Mouse (Mus musculus) yolk sac, embryonic 10.5 days (tissue): ENCODE data around the gene Rapgef4.
A peak's percentile ranks its signal among the peaks of the same experiment; 100 is the strongest.
"Not testable (repeated sequence)": the region's sequence is repeated elsewhere in the genome, so short reads cannot be mapped to it uniquely, and the experiment has no call there.

Source experiments
- DNase-seq: peaks from one replicate; pipeline ENCODE4 v3.0.0-alpha.2; 2017; ENCODE audit warnings: low spot score

Gene Rapgef4

DNA sequence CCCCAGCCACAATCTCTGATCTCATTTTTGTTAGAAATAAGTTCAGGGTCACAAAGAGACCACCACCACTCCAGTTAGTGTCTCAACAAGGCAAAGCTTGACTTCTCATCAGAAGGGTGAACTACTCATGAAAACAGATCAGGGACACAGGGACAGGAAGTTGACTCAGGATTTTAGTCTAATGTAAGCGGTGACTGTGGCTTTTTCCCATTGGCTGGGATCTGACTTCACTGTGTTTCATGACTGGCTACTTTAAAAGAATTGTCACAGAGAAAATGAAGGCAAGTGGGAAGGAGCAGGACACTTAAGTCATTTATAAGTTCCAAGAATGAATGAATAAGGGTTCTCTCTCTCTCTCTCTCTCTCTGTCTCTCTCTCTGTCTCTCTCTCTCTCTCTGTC lies 45.5 kb downstream of the Rapgef4 start:
- DNase-seq: no peak

DNA sequence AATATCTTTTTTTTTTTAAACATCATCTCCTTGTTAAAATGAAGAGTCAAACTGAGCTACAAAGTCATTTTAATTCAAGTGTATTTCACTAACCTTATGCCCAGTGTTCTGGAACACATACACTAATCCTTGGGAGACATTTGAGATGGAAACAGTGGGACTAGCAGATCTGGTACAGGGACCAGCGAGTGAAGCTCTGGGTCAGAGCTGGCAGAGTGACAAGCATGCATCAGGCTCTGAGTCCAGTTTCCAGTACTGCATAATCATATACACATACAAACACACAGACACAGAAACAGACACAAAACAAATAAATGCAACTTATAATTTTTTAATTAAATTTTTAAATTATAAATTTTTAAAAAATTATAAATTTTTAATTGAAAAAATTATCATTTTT lies 48.0 kb downstream of the Rapgef4 start:
- DNase-seq: no peak

DNA sequence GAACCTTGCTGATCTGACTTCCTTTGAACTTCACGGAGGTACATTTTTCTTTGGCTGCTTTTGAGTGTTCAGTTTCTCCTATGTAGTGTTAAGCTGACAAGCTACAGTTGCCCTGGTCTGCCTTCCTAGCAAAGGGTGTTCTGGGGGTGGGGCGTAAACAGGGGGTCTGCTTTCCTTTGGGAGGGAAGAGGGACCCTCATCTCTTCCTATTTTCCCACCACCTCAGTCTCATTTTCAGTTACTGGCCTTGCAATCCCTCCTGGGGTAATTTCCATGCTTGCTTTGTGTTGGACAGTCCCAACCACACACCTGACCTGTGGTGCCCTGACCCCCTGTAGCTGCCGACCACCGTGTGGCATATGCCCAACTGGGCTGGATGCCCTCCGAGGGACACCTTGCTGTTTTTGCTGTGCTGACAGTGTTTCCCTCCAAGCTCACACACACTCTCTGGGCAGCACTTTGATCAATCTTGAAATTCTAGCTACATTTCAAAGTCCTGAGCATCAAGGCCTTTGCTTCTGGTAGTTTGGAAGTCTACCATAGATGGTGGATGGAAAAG lies 48.6 kb downstream of the Rapgef4 start:
- no peak for DNase-seq

DNA sequence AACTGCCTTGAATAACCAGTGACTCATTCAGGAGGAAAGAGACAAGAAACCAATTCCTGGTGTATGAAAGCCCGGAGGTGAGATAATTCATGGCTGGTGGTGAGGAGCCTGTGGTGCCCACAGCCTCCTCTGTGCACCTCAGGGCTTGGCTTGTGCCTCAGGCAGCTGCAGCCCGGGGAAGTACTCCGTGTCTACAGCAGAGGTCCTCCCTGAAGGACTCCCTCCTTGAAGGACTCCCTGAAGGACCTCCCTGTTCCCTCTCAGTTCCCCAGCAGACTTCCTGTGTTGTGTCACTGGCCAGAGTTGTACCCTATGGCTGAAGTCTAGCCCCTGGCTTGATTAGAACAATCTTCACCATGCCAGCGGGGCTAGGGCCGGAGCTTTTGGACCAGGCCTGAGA lies 50.7 kb downstream of the Rapgef4 start:
- DNase-seq: no peak

DNA sequence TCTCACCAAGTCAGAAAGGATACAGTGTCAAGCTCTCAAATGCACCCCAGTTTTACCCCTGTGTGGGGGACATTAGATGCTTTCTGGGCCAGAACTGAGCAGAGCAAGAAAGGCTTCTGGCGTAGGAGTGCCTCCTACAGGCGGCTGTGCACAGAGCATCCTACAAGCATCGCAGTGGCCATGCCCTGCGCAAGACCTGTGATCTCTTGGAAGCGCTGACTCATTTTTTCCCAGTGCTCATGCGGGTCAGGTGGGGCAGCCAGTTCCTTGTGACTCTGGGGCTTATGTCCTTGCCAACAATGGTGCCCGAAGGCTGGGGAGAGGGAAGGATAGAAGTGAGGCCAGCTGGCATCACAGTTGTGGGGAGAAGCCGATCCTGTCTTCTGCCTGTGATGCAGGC lies 54.6 kb downstream of the Rapgef4 start:
- no peak for DNase-seq

DNA sequence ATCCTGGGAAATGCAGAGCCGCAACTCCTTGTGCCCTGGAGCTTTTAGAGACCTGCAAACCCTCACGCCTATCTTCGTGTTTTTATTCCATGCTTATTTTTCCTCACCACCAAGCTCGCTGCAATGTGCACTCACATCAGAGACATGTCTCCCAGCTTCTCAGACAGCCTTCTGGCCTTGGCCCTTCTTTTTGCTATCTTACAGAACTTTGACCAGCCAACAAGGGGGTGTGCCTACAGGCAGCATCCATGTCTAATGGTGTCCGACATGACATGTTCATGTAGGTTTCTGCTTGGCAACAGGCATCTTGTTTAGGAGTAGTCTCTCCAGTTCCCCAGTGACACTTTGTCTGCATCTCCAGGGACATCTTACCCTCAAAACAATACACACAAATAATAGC lies 56.3 kb downstream of the Rapgef4 start:
- no peak for DNase-seq

DNA sequence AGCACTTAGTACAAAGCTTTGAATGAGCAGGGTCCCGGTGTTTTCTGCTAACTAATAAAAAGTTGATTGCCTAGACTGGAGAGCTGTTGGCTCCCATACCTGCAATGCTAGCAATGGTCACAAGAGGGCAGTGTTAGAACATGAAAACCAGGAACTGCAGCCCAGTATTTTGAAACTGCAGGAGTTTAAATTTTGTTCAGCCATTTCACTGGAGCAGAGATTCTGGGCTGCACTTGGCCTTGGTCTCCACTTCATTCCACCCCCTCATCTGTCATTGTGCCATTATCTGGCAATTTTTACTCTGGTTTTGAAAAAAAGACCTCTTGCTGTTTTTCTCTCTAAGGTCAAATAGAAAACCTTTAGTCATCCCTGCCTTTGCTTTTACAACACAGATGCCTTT lies 57.2 kb downstream of the Rapgef4 start:
- peak; percentile 60 for DNase-seq

DNA sequence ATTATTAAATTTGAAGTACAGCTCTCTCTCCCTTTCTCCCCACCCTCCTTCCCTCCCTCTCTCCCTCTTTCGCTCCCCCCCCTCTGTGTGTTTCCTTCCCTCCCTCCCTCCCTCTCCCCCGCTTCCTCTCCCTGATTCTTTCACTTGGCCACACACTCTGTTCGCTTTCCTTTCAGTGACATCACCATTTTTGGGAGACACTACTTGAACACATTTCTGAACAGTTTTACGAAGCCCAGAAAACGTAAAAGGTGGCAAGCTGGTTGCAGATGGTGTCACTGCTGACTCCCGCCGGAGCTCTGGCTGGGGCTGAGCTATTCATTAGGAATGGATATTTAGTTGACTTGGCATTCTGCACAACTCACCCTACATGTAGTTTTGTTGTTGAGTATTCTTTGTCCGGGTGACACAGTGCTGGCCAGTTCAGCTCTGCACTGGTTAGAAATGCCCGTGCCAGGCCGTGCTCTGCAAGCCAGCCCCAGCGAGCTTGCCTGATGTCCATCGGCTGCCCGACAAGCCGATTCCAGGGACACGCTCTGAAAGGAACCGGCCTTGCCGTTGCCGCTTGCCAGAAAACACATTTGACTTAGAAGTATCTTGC lies 57.7 kb downstream of the Rapgef4 start:
- DNase-seq: no peak

DNA sequence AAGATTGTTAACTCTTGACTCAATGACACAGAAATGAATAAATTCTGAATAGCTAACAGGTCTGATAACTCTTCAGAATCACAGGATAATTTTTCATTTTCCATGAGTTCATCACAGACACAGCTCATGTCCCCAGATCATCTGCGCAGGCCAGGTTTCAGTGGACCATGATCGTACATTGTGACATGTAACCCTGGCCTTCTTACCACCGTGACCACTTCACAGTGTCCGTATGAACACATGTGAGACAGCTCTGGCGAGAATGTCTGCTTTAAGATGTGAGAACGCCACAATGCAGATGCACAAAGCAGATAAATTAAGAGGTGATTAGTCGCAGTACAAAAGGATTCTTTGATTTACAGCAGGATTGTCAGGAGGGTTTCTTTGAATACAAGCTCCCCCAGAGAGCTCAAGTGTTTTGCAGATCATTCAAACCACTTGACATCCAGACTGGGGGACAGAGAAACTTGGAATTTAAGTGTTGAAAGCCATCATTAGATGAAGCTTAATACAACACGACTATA lies 58.5 kb downstream of the Rapgef4 start:
- no peak for DNase-seq

DNA sequence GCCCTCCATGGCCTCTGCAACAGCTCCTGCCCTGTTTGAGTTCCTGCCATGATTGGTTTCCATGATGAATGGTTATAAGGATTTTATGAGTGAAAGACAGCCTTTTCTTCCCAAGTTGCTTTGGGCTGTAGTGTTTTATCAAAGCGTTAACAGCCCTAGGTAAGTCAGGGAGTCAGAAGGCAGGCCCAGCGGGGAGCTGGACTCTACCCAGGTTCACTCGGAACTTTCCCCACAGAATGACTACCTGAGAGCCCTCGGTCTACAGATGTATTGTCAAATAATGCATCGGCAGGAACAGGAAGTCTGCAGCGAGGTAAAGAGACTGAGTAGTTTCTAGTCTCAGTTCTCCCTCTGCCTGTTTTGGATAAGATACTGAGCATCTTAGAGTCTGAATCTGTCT lies 60.0 kb downstream of the Rapgef4 start:
- no peak for DNase-seq

DNA sequence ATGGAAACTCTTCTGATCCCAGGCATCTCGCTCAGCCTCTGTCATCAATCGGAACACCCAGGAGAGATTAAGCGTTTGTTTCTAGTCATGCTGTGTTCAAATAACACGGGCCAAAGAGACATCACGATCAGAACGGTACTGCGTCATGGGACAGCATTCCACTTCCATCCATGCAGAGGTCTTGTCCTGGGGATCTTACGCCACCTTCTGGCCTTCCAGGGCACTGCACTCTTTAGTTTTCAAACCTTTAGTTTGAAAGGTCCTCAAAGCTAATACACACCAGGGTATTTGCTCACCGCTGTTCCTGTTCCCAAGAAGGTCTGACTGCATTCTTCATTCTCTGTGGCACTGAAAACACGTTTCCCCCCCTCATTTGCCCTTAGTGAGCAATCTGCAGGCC lies 61.1 kb downstream of the Rapgef4 start:
- no peak for DNase-seq

DNA sequence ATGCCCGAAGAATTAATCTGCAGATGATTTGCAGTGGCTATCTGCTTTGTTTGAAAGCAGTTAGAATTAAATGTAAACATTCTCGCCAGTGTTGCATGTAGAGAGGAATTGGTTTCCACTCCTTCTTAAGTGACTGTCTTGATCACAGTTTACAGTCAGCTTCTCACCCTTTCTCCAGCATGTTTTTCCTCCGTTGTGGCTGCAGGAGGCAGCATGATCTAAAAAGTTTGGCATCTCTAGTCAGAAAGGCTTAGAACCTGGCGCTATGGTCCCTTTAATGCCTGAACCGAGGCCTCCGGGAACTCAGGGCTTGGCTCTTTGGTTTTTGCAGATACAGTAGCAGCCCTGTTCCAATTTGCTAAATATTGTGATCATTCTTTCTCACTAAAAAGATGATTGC lies 63.2 kb downstream of the Rapgef4 start:
- DNase-seq: no peak

DNA sequence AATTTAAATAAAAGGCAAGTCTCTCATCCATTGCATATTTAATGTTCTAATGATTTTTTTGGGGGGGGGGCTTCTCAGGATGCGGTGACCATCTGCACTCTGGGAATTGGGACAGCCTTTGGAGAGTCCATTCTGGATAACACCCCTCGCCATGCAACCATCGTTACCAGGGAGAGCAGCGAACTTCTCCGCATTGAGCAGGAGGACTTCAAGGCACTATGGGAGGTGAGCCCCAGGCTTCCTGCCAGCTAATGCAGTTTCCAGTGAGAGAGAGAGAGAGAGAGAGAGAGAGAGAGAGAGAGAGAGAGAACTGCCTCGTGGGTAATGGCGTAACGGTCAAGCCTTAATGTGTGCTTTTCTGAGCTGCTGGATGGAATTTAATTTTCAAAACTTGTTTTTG lies 64.0 kb downstream of the Rapgef4 start:
- no peak for DNase-seq

DNA sequence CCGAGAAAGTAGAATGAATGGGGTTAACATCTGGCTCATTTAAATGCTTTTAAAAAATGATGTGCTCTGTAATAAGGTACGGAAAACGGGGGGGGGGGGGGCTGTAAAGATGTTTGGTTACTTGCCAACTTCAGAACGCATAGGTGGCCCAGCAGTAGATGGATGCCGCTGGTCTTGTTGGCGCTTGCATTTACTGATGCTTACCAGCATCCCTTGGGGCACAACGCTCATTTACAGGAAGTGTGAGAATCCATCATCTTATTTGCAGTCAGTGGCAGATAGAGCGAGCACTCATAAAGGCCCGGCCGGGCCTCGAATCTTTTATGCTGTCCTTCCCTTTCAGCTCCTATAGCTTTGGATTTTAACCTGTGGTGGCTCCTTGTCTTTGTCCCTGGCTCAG lies 64.6 kb downstream of the Rapgef4 start:
- DNase-seq: no peak

DNA sequence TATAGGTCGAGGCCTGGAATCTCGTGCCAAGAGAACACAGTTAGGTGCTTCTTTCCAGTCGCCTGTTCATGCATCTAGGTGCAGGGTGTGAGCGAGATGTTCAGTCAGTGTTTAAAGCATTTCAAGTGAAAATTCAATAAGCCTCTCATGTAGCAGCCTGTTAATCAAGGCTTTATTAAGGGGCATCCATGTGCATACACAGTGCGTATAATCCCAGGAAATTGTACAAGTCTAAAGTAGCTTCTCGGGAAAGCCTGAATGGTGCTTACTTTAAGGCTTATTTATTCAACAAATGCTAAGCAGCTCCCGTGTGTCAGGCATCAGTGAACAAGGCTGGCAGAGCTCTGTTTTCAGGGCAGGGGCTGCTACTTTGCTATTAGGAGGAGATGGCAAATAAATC lies 69.4 kb downstream of the Rapgef4 start:
- no peak for DNase-seq

DNA sequence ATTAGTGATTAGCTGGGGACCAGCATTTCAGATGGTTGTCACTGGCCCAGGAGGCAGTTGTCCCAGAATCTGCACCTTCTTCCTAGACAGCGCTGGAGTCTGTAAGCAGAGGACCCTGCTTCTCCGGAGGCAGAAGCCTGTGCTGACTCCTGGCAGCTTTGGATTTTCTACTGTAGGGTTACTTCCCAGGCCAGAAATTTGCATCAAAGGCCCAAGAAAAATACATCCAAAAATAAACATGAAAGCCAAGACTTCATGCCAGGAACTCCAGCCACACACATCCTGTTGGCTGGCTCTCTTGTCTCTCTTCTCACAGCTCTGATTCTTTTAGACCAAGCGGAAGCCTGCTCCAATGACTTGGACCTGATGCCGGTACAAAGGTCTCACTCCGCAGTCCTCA lies 73.2 kb downstream of the Rapgef4 start:
- no peak for DNase-seq

DNA sequence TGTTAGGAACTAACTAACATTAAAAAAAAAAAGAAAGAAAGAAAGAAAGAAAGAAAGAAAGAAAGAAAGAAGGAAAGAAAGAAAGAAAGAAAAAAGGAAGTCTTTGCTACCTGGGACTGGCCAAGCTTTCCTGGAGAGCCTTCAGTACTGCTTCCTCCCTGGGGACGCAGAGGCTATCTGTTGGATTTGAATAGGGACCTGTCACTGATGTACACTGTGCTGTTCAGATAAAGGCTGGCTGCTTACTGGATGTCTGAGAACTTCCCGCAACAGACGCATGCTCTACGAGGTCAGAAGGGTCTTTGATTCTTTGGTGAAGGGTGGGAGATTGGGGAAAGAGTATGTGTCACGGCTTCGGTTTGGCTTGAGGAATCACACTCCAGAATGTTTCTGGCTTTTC lies 73.7 kb downstream of the Rapgef4 start:
- DNase-seq: no peak

DNA sequence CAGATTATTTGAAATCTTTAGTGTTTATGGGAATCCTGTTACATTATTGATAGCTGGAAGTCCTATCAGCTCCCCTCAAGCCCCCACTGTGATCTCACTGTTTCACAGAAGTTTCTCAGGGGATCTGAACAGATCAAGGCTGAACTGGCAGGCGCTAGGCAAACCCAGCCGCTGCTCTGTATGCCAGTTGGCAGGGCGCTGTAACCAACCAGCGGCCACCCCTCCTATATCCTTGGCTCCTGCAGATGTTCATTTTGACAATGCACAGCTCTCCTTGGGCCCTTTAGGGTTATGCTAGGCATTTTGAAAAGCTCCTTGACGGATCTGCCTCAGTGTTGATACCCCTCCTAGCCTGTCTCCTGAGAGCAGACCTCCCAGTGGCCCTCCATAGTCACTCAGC lies 74.4 kb downstream of the Rapgef4 start:
- DNase-seq: no peak

DNA sequence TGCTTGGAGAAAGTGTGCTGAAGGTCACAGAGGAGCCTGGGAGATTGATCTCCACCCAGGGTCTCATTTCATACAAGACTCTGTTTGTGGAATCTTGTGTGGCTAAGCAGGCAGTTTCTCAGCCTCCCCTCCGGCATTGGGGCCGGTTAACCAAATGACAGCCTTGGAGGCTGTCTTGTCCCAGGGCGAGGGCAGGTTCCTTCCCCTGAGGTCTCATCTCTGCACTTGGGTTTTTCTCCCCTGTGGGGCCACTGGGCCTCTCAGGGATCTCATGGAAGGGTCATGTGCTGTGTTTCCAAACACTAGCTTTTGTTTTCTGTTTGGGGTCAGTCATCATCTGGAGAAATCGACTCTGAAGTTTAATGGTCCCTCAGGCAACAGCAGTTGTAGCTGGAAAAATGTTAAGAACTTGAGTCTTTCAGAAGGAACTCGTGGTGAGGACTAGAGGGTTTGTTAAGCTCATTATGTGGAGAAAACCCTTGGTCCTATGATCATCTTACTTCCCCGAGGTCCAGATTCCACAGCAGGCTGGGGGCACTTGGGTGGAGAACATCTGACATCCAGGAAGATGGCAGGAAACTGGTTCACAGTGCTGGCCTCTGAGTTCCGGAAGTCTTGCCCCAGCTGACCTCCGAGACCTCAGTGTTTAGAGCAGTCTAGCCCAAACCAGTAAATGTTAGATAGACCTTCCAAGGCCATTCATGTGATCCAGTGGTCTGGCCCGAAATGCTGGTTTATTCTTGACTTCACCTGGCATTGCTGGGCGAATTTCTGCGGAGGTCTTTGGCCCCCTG lies 75.2 kb downstream of the Rapgef4 start:
- DNase-seq: no peak

DNA sequence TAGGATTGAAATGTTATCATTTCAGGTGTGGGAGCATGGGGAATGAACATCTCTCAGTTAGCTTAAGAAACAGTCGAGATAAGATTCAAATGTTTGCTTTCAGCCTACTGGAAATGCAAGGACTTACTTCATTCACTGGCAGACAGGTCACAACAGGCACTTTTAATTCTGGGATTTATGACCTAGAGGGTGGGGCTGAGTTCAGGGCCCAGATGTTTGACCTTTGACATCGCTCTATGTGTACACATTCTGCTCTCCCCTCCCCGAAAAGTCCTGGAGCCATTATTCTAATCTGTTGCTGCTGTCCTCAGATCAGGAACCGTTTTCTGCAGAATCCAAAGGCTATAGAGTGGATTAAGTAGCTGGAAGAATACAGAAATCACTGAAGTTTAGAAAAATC lies 81.9 kb downstream of the Rapgef4 start:
- peak; percentile 61 for DNase-seq

DNA sequence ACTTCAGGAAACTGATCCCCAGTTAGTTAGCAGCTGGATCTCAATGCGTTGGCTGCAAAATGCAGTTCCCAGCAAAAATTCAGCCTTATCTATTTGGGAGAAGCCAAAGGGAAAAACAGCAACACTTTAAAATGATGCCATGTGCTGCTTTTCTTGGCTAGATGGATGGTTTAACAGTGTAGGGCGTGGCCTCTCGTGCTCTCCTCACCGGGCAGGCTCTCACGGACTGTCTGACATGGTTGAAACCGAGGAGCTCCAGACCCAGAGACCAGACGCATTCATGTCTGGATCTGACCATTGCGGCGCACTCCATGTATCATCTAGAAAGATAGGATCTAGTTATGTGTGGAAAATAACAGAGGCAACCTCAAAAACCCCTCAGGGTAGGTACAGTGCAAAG lies 87.5 kb downstream of the Rapgef4 start:
- DNase-seq: no peak

DNA sequence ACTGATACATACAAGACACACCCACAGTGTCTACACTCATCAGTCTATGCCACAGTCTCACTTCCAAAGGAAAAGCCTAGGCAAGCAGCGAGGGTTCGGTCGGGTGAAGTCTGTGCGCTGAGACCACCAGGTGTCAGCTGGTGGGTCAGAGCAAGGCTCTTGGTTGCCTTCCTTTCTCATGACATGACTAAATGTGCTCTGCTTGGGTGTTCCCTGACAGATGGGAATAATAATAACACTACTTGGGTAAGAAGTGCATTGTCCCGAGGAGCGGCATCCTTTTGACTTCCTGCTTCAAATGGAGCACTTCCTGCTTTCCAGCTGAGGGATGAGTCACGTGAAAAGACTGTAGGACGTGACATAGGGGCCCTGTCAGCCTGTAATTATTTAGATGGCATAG lies 89.0 kb downstream of the Rapgef4 start:
- DNase-seq: no peak

DNA sequence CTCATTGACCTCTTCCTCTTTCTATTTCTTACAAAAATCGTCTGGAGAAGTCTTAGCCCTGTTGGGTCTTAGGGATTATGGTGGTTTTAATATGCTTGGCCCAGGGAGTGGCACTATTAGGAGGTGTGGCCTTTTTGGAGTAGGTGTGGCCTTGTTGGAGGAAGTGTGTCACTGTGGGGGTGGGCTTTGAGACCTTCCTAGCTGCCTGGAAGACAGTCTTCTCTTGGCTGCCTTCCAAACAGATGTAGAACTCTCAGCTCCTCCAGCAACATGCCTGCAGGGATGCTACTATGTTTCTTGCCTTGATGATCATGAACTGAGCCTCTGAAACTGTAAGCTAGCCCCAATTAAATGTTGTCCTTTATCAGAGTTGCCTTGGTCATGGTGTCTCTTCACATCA lies 92.1 kb downstream of the Rapgef4 start:
- not testable (repeated sequence) for DNase-seq
